Mouse (Mus musculus) urinary bladder, postnatal 36 days (tissue): ENCODE measurements around the gene Adsl.
"Not testable (repeated sequence)": the region's sequence is repeated elsewhere in the genome, so short reads cannot be mapped to it uniquely, and the experiment has no call there.

ENCODE experiments used
- DNase-seq, 2 experiments: peaks; one replicate each; pipeline ENCODE4 v3.0.0; 2022; ENCODE audit warnings: low spot score in 2 of 2, mixed read lengths in 1 of 2

The Adsl gene

GRCm38 (mm10) chr15:80948145-80949135, at the start of gene Adsl:
TSS of gene Adsl (plus strand) at chr15:80948490.
- peak; percentile 79 to 86 for DNase-seq

- DNase-seq: no peak
Observed at GRCm38 (mm10) chr15:80899806-80900205, 48.5 kb upstream of the Adsl start.

- DNase-seq: no peak
Observed at GRCm38 (mm10) chr15:80901806-80902513, 46.3 kb upstream of the Adsl start.

GRCm38 (mm10) chr15:80904776-80905175, 43.5 kb upstream of the Adsl start:
- not testable (repeated sequence) for DNase-seq

GRCm38 (mm10) chr15:80910183-80910582, 38.1 kb upstream of the Adsl start:
- DNase-seq: no peak

- no peak for DNase-seq
Observed at GRCm38 (mm10) chr15:80910790-80911531, 37.3 kb upstream of the Adsl start.

GRCm38 (mm10) chr15:80912175-80912574, 36.1 kb upstream of the Adsl start:
- DNase-seq: no peak

- no peak for DNase-seq
Observed at GRCm38 (mm10) chr15:80913803-80914202, 34.5 kb upstream of the Adsl start.

- DNase-seq: no peak
Observed at GRCm38 (mm10) chr15:80915850-80916249, 32.4 kb upstream of the Adsl start.

GRCm38 (mm10) chr15:80916621-80917020, 31.7 kb upstream of the Adsl start:
- DNase-seq: no peak

GRCm38 (mm10) chr15:80920346-80920745, 27.9 kb upstream of the Adsl start:
- DNase-seq: no peak

- no peak for DNase-seq
Observed at GRCm38 (mm10) chr15:80921781-80922180, 26.5 kb upstream of the Adsl start.

GRCm38 (mm10) chr15:80924211-80924610, 24.1 kb upstream of the Adsl start:
- no peak for DNase-seq

GRCm38 (mm10) chr15:80928811-80929355, 19.4 kb upstream of the Adsl start:
- no peak for DNase-seq

GRCm38 (mm10) chr15:80930048-80930571, 18.2 kb upstream of the Adsl start:
- no peak for DNase-seq

- not testable (repeated sequence) for DNase-seq
Observed at GRCm38 (mm10) chr15:80930676-80931320, 17.5 kb upstream of the Adsl start.

GRCm38 (mm10) chr15:80931345-80931960, 16.8 kb upstream of the Adsl start:
- no peak for DNase-seq

GRCm38 (mm10) chr15:80934841-80935240, 13.4 kb upstream of the Adsl start:
- DNase-seq: no peak

GRCm38 (mm10) chr15:80936686-80937085, 11.6 kb upstream of the Adsl start:
- DNase-seq: no peak

GRCm38 (mm10) chr15:80938615-80939014, 9.7 kb upstream of the Adsl start:
- no peak for DNase-seq
